Mouse (Mus musculus) heart, embryonic 12.5 days (tissue): ENCODE data around the gene 4931409K22Rik. TPM values are rescaled to one million over a fixed set of nuclear protein-coding genes. Genes with fewer than 3 reads are reported as not detected.

Experiments
- ATAC-seq: fragments of 200-750 bp; cut with Nextera tagmentation; 2 replicates; pipeline ENCODE4 v1.8.0; 2017; ENCODE audit warnings: moderate TSS enrichment, moderate library complexity; ENCODE audit not compliant: insufficient number of reproducible peaks, low FRiP score
- H3K27ac ChIP-seq: fragments of 300-500 bp; sonication (generic); 2 replicates; pipeline ENCODE4 v1.5.1; 2016; ENCODE audit warnings: mild to moderate bottlenecking, moderate library complexity; ENCODE audit not compliant: poor library complexity, severe bottlenecking
- H3K27me3 ChIP-seq: fragments of 300-500 bp; sonication (generic); replicated peaks from 2 replicates; pipeline ENCODE4 v1.6.1; 2016; ENCODE audit warnings: mild to moderate bottlenecking, moderate library complexity
- H3K36me3 ChIP-seq: fragments of 300-500 bp; sonication (generic); 2 replicates; pipeline ENCODE4 v1.6.1; 2016; ENCODE audit warnings: mild to moderate bottlenecking, moderate library complexity
- H3K4me1 ChIP-seq: fragments of 300-500 bp; sonication (generic); replicated peaks from 2 replicates; pipeline ENCODE4 v1.6.1; 2016; ENCODE audit warnings: mild to moderate bottlenecking
- H3K4me2 ChIP-seq: fragments of 300-500 bp; sonication (generic); 2 replicates; pipeline ENCODE4 v1.6.1; 2016; ENCODE audit warnings: mild to moderate bottlenecking, moderate library complexity
- H3K4me3 ChIP-seq: fragments of 300-500 bp; sonication (generic); 2 replicates; pipeline ENCODE4 v1.5.1; 2016; ENCODE audit warnings: mild to moderate bottlenecking
- H3K9ac ChIP-seq: fragments of 300-500 bp; sonication (generic); 2 replicates; pipeline ENCODE4 v1.6.1; 2016; ENCODE audit warnings: mild to moderate bottlenecking, moderate library complexity
- H3K9me3 ChIP-seq: fragments of 300-500 bp; sonication (generic); replicated peaks from 2 replicates; pipeline ENCODE4 v1.6.1; 2016; ENCODE audit warnings: mild to moderate bottlenecking, moderate library complexity
- WGBS: fragments of 180-500 bp; shearing (Covaris S2); methylation state at CpG from one replicate; pipeline ENCODE4 v1.1.7; 2016; 5-methylcytosine and 5-hydroxymethylcytosine counted together
- polyA plus RNA-seq: library from polyadenylated mRNA; unstranded; fragments of >200 nt; fragmentation: Nextera tagmentation; extraction: Ambion mirVana; gene quantifications from 2 replicates; pipeline ENCODE4 v1.2.1, GENCODE M21; 2016

4931409K22Rik gene
- polyA plus RNA-seq, 1 experiment from 2014 or later = not detected

GRCm38 (mm10) chr5:24600236-24600635 lies 43.6 kb upstream of the 4931409K22Rik start:
- peak overlapping the region; percentile 92 for H3K9ac ChIP-seq
- peaks cover 66% of the 10 kb centered on the region for H3K4me1 ChIP-seq
- no peaks in the 10 kb centered on the region for H3K27me3 ChIP-seq
- H3K4me2 ChIP-seq = peak overlapping the region; percentile 81
- WGBS = 50% methylated on average over 2 of the region's 2 CpGs
- H3K36me3 ChIP-seq = peaks cover 16% of the 10 kb centered on the region
- H3K27ac ChIP-seq = peak overlapping the region; percentile 99
- ATAC-seq = no peak
- H3K9me3 ChIP-seq = no peaks in the 10 kb centered on the region
- peak overlapping the region; percentile 76 for H3K4me3 ChIP-seq

- Histone ChIP-seq H3K4me1 (peaks cover 62% of the 10 kb centered on the region), H3K4me2 (peak overlapping the region; percentile 87), H3K27me3 (no peaks in the 10 kb centered on the region), H3K4me3 (peak overlapping the region; percentile 51), H3K27ac (no peak overlapping the region), H3K36me3 (peaks cover 27% of the 10 kb centered on the region), H3K9ac (peak overlapping the region; percentile 48), H3K9me3 (no peaks in the 10 kb centered on the region)
- WGBS = 13% methylated on average over 8 of the region's 8 CpGs
- ATAC-seq = no peak
Measured at GRCm38 (mm10) chr5:24599137-24599536, 42.5 kb upstream of the 4931409K22Rik start.

DNA sequence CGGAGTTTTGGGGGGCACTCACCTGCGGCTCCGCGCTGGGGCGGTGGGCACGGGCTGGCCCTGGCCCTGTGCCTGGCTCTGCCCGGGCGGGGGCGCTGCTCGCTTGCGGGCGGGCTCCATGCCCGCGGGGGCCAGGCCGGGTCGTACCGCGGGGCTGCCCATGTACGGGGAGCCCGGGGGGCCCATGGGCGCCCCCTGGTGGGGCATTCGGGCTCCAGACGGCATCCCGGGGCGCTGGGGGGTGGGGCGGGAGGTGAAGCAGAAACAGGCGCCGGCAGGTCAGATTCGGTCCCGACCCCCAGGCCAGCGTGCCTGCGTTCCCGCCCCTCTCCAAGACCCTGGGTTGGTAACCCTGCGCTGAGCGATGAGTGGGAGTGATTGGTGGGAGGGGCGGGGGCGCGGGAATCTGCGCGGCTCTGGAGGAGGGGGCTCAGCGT lies 42.0 kb upstream of the 4931409K22Rik start:
- WGBS = 1% methylated on average over 41 of the region's 41 CpGs
- 0 out of 2 replicates have a peak, but pooled peaks have one; percentile 12 for ATAC-seq
- peaks cover 56% of the 10 kb centered on the region for H3K4me1 ChIP-seq
- peak overlapping the region; percentile 87 for H3K4me2 ChIP-seq
- no peaks in the 10 kb centered on the region for H3K9me3 ChIP-seq
- H3K36me3 ChIP-seq = peaks cover 33% of the 10 kb centered on the region
- H3K9ac ChIP-seq = peak overlapping the region; percentile 77
- H3K27ac ChIP-seq = no peak overlapping the region; the same call in 1 of the 2 replicates
- peak overlapping the region; percentile 51 for H3K4me3 ChIP-seq
- H3K27me3 ChIP-seq = no peaks in the 10 kb centered on the region

GRCm38 (mm10) chr5:24597901-24598569 lies 41.4 kb upstream of the 4931409K22Rik start:
- Histone ChIP-seq H3K36me3 (peaks cover 38% of the 10 kb centered on the region), H3K4me1 (peaks cover 51% of the 10 kb centered on the region), H3K4me2 (peak overlapping the region; percentile 87), H3K27me3 (no peaks in the 10 kb centered on the region), H3K4me3 (peak overlapping the region; percentile 51), H3K27ac (no peak overlapping the region), H3K9ac (peak overlapping the region; percentile 77), H3K9me3 (no peaks in the 10 kb centered on the region)
- 28% methylated on average over 15 of the region's 15 CpGs for WGBS
- no peak for ATAC-seq

DNA sequence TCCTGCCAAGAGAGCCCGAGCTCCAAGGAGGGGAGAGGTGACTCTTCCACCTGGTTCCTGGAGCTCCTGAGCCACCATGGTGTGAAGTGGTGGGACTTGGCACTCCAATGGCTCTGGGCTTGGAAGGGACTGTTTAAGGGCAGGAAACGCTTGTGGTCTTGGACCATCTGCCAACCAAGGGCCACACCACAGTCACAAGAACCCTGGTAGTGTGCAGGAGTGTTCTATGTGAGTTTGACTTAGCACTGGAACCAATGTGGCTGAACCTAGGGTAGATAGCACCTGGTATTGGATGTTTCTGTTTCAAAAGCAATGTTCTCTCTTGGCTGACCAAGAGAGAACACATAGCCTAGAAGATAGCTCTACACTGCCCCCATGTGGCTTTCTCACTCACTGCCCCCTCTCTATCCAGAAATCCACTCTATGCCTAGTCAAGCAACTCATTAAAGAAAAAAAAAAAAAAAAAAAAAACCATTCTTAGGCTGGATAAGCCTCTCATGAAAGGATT lies 40.7 kb upstream of the 4931409K22Rik start:
- WGBS = 69% methylated on average over 2 of the region's 2 CpGs
- Histone ChIP-seq H3K9me3 (no peaks in the 10 kb centered on the region), H3K4me3 (no peak overlapping the region), H3K9ac (0 out of 2 replicates have a peak overlapping the region, but pooled peaks have one; percentile 7), H3K27me3 (no peaks in the 10 kb centered on the region), H3K4me2 (no peak overlapping the region), H3K27ac (no peak overlapping the region), H3K4me1 (peaks cover 48% of the 10 kb centered on the region), H3K36me3 (peaks cover 46% of the 10 kb centered on the region)
- no peak for ATAC-seq

GRCm38 (mm10) chr5:24596519-24597171 lies 40.0 kb upstream of the 4931409K22Rik start:
- H3K4me1 ChIP-seq = peaks cover 53% of the 10 kb centered on the region
- H3K27me3 ChIP-seq = no peaks in the 10 kb centered on the region
- no peak overlapping the region for H3K27ac ChIP-seq
- WGBS = 53% methylated on average over 11 of the region's 11 CpGs
- no peak overlapping the region for H3K4me3 ChIP-seq
- H3K9me3 ChIP-seq = no peaks in the 10 kb centered on the region
- no peak overlapping the region for H3K4me2 ChIP-seq
- ATAC-seq = no peak
- peaks cover 52% of the 10 kb centered on the region for H3K36me3 ChIP-seq
- peak overlapping the region; percentile 7; the same call in 1 of the 2 replicates for H3K9ac ChIP-seq

DNA sequence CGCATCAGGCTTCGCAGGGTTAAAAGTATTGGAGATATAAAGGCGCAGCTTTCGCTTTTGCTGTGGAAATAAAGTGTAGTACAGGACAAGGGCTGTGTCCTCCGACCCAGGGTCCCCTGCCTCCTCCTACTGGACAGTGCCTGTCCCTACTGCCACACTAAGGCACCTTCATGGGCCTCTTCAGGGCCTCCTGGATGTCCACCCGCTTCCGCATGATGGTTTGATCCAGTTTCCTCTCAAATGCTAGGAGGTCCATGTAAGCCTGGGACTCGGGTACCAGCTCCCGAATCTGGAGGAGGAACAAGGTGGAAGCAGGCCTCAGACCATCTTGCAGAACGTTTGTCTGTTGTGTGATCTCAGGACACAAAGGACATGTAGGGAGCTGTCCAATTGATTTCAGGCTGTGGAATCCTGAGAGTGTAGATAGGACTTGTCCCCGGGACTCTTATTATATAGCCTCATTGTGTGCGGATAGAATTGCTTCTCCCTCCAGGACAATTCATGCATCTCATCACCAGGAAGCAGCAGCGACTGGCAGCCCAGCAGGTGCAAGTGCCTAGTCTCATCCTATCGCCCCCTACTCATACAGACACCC lies 39.3 kb upstream of the 4931409K22Rik start:
- H3K9me3 ChIP-seq = no peaks in the 10 kb centered on the region
- H3K27me3 ChIP-seq = no peaks in the 10 kb centered on the region
- H3K27ac ChIP-seq = no peak overlapping the region
- no peak for ATAC-seq
- no peak overlapping the region for H3K4me3 ChIP-seq
- H3K4me1 ChIP-seq = peaks cover 60% of the 10 kb centered on the region
- H3K9ac ChIP-seq = no peak overlapping the region
- H3K4me2 ChIP-seq = no peak overlapping the region
- 74% methylated on average over 14 of the region's 14 CpGs for WGBS
- H3K36me3 ChIP-seq = peaks cover 60% of the 10 kb centered on the region

DNA sequence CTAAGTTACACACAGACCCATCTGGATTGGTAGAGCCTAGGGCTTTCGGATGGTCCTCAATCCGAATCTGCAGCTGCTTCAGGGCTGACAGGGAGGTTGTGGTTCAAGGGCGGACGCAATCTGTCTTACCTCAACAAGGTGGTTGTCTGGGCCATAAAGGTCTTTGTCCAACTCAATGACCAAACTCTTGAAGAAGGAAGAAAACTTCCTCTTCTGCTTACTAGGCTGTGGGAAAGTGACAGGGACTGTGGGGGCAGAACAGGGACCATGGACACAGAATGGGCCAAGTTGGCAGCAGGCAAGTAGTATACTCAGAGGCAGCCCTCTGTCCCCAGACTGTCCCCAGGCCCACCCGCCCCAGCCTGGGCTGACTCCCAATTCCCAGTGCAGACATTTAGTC lies 38.7 kb upstream of the 4931409K22Rik start:
- Histone ChIP-seq H3K4me1 (peaks cover 55% of the 10 kb centered on the region), H3K4me2 (no peak overlapping the region), H3K27me3 (no peaks in the 10 kb centered on the region), H3K9ac (no peak overlapping the region), H3K36me3 (peaks cover 66% of the 10 kb centered on the region), H3K9me3 (no peaks in the 10 kb centered on the region), H3K27ac (no peak overlapping the region), H3K4me3 (no peak overlapping the region)
- 91% methylated on average over 5 of the region's 5 CpGs for WGBS
- no peak for ATAC-seq

DNA sequence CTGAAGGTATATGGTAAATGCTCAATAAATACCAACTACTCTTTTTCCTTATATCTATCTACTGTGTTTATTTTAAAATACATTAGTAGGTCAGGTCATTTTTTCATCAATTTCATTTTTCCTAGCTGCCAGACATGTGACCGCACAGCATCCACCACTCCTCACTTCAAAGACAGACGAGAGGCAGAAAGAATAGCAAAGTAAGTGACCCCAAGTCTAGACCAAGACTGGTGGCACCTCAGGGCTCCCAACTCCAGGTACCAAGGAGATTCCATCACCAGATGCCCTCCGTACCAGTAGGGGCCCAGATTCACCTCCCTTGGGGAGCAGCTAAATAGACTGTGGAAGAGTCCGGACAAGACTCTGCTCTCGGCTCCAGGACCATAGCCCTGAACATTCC lies 37.7 kb upstream of the 4931409K22Rik start:
- no peak overlapping the region for H3K9ac ChIP-seq
- WGBS = 90% methylated on average over 5 of the region's 5 CpGs
- no peak overlapping the region for H3K4me2 ChIP-seq
- H3K36me3 ChIP-seq = peaks cover 75% of the 10 kb centered on the region
- no peaks in the 10 kb centered on the region for H3K9me3 ChIP-seq
- no peaks in the 10 kb centered on the region for H3K27me3 ChIP-seq
- ATAC-seq = no peak
- H3K4me1 ChIP-seq = peaks cover 48% of the 10 kb centered on the region
- no peak overlapping the region for H3K27ac ChIP-seq
- H3K4me3 ChIP-seq = no peak overlapping the region

- Histone ChIP-seq H3K36me3 (peaks cover 79% of the 10 kb centered on the region), H3K27ac (no peak overlapping the region), H3K4me3 (no peak overlapping the region), H3K4me1 (peaks cover 44% of the 10 kb centered on the region), H3K9ac (no peak overlapping the region), H3K9me3 (no peaks in the 10 kb centered on the region), H3K27me3 (no peaks in the 10 kb centered on the region), H3K4me2 (no peak overlapping the region)
- ATAC-seq = no peak
- 70% methylated on average over 10 of the region's 10 CpGs for WGBS
Measured at GRCm38 (mm10) chr5:24593928-24594327, 37.3 kb upstream of the 4931409K22Rik start.

GRCm38 (mm10) chr5:24593230-24593629 lies 36.6 kb upstream of the 4931409K22Rik start:
- H3K4me1 ChIP-seq = peaks cover 40% of the 10 kb centered on the region

More at GRCm38 (mm10) chr5:24593230-24593629, 36.6 kb upstream of the 4931409K22Rik start:
- H3K4me2 ChIP-seq = no peak overlapping the region
- H3K27ac ChIP-seq = no peak overlapping the region
- peaks cover 86% of the 10 kb centered on the region for H3K36me3 ChIP-seq
- no peaks in the 10 kb centered on the region for H3K27me3 ChIP-seq
- ATAC-seq = no peak
- no peak overlapping the region for H3K4me3 ChIP-seq
- 81% methylated on average over 10 of the region's 10 CpGs for WGBS
- no peaks in the 10 kb centered on the region for H3K9me3 ChIP-seq
- H3K9ac ChIP-seq = no peak overlapping the region
